Mouse (Mus musculus) liver, embryonic 13.5 days (tissue): ENCODE measurements around the gene 4931409K22Rik. TPM values are rescaled to one million over a fixed set of nuclear protein-coding genes. Genes with fewer than 3 reads are reported as not detected.

ENCODE experiments used
- ATAC-seq: fragments of 200-750 bp; cut with Nextera tagmentation; 2 replicates; pipeline ENCODE4 v1.8.0; 2017; ENCODE audit warnings: low read depth, mild to moderate bottlenecking, moderate number of reproducible peaks, moderate library complexity
- DNase-seq: peaks from one replicate; pipeline ENCODE4 v3.0.0; 2022
- H3K27ac ChIP-seq: fragments of 300-500 bp; sonication (generic); 2 replicates; pipeline ENCODE4 v1.5.1; 2015; ENCODE audit warnings: moderate library complexity, mild to moderate bottlenecking, inconsistent platforms
- H3K27me3 ChIP-seq: fragments of 300-500 bp; sonication (generic); 2 replicates; pipeline ENCODE4 v1.6.1; 2015; ENCODE audit warnings: mild to moderate bottlenecking, inconsistent platforms
- H3K36me3 ChIP-seq: fragments of 300-500 bp; sonication (generic); 2 replicates; pipeline ENCODE4 v1.6.1; 2015; ENCODE audit warnings: mild to moderate bottlenecking, inconsistent platforms
- H3K4me1 ChIP-seq: fragments of 300-500 bp; sonication (generic); replicated peaks from 2 replicates; pipeline ENCODE4 v1.6.1; 2015; ENCODE audit warnings: inconsistent platforms
- H3K4me2 ChIP-seq: fragments of 300-500 bp; sonication (generic); 2 replicates; pipeline ENCODE4 v1.6.1; 2015; ENCODE audit warnings: inconsistent platforms, mild to moderate bottlenecking, moderate library complexity
- H3K4me3 ChIP-seq: fragments of 300-500 bp; sonication (generic); replicated peaks from 2 replicates; pipeline ENCODE4 v1.5.1; 2015; ENCODE audit warnings: mild to moderate bottlenecking, inconsistent platforms
- H3K9ac ChIP-seq: fragments of 300-500 bp; sonication (generic); 2 replicates; pipeline ENCODE4 v1.6.1; 2015; ENCODE audit warnings: mild to moderate bottlenecking, inconsistent platforms
- H3K9me3 ChIP-seq: fragments of 300-500 bp; sonication (generic); replicated peaks from 2 replicates; pipeline ENCODE4 v1.6.1; 2016; ENCODE audit warnings: inconsistent platforms
- WGBS: fragments of 180-500 bp; shearing (Covaris S2); methylation state at CpG from one replicate; pipeline ENCODE4 v1.1.7; 2015; ENCODE audit not compliant: insufficient replicate concordance; 5-methylcytosine and 5-hydroxymethylcytosine counted together
- polyA plus RNA-seq: library from polyadenylated mRNA; unstranded; fragments of >200 nt; fragmentation: Nextera tagmentation; extraction: Ambion mirVana; gene quantifications from 2 replicates; pipeline ENCODE4 v1.2.1, GENCODE M21; 2015

4931409K22Rik gene
- polyA plus RNA-seq: not detected in 2 replicates

DNA sequence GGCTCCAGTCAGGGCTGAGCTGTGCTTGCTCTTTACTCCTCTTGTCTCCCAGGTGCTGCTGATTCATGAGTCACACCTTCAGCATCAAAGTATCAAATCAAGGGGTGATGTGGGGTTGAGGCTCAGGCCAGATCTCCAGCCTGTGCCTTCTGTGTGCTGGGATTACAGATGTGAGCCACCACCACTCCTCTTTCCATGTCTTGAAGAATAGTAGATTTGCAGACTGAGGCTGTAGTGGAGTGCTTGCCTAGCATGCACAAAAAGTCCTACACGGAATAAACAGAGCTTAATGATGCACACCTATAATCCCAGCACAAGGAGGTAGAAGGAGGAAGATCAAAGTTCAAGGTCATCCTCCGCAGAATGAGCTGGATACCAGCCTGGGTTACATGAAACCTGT, at the start of gene 4931409K22Rik:
4931409K22Rik (minus strand) TSS at position 101 of the 400 bp plus-strand sequence.
- Histone ChIP-seq H3K4me2 (no peak within 1 kb of the TSS), H3K27ac (no peak within 1 kb of the TSS), H3K9ac (no peak within 1 kb of the TSS), H3K36me3 (no peaks in the 10 kb centered on the region), H3K27me3 (peaks cover 26% of the 10 kb centered on the region), H3K9me3 (no peaks in the 10 kb centered on the region), H3K4me3 (no peak within 1 kb of the TSS), H3K4me1 (no peaks in the 10 kb centered on the region)
- 45% methylated on average over 2 of the region's 2 CpGs for WGBS
- ATAC-seq (no peak), DNase-seq (no peak)

DNA sequence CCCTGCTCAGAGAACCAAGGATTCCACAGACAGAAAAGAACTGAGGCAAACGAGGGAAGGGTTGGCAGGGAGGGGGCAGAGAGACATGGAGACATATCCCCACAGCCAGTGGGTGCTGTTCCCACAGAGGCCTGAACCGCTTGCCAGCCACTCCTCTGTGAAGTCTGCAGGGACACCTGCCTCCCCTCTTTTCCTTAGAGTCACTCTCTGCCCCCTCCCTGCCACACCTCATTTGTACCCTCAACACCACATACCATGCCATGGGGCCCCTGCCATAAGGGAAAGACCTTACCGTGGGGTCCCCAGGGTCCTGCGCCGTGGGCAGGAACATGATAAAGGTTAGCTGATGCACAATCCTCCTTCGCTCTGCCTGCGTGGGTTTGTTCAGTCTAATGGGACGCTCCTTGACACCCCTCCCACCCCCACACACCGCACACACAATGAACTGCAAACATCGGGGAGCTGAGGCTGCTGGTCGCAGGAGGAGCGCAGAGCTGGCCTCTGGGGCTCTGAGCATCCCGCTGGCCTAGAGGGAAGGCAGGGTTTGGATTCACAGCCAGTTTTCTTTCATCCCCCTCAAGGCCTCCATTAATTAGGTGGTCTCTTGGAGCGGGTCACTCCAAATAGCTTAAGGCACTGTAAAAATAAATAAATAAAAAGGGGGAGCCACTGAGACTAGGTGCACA, 49.5 kb upstream of the 4931409K22Rik start:
- no peak for DNase-seq
- 46% methylated on average over 14 of the region's 14 CpGs for WGBS
- H3K27ac ChIP-seq: no peak overlapping the region
- H3K4me1 ChIP-seq: peaks cover 38% of the 10 kb centered on the region
- H3K9me3 ChIP-seq: no peaks in the 10 kb centered on the region
- no peak overlapping the region for H3K4me2 ChIP-seq
- peaks cover 89% of the 10 kb centered on the region for H3K27me3 ChIP-seq
- no peak overlapping the region for H3K9ac ChIP-seq
- H3K4me3 ChIP-seq: no peak overlapping the region
- no peak for ATAC-seq
- H3K36me3 ChIP-seq: no peaks in the 10 kb centered on the region

DNA sequence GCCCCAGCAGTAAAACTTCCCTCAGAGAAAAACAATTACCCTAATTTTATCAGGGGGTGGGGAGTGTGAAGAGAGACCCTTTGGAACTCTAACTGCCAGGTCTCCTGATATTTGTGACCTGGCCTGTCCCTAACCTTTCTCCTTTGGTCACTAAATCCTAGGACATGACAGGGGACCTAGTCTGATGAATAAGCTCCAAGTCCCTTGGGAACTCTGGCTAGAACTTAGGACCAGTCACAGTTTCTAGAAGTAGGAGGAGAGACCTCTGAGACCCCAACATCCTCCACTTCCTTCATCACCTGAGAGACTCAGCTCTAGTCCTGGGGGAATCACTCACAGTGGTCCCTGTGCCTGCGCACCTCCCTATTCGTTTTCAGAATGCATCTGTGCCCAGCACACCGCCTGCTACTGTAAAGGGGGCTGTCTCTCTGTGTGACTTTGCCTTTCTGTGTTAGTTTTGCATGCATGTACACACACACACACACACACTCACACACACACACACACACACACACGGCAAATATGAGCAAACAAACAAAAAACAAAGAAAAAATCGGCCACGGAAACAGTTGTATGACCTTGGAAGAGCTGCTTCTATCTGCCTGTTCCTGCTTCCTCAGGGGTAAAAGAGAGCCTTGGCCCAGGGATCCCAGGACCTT, 48.8 kb upstream of the 4931409K22Rik start:
- peak overlapping the region; percentile 52 for H3K4me2 ChIP-seq
- peak overlapping the region; percentile 22; the same call in 1 of the 2 replicates for H3K9ac ChIP-seq
- peaks cover 96% of the 10 kb centered on the region for H3K27me3 ChIP-seq
- WGBS: 28% methylated on average over 6 of the region's 6 CpGs
- peak overlapping the region; percentile 49 for H3K4me3 ChIP-seq
- no peak overlapping the region for H3K27ac ChIP-seq
- H3K36me3 ChIP-seq: no peaks in the 10 kb centered on the region
- DNase-seq (no peak), ATAC-seq (no peak)
- H3K9me3 ChIP-seq: no peaks in the 10 kb centered on the region
- H3K4me1 ChIP-seq: peaks cover 38% of the 10 kb centered on the region

DNA sequence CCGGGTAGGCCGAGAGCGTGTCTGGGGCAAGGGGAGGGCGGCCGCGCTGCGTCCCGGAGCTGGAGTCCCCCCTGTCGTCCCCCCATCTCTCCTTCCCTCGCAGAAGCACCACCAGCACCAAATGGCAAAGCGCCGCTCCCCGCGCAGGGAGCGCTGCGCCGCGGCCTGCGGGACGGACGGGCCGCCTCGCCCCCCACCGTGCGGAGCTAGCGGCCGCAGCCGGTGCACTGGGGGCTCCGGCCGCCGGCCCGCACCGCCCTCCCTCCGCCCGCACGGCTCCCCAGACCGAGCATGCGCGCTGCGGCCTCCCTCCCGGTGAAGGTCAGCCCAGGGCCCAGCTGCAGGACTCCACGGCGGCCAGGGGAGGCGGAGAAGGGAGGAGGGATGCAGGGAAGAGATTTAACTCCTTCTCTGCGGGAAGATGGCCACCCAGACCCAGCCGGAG, 48.1 kb upstream of the 4931409K22Rik start:
- no peaks in the 10 kb centered on the region for H3K9me3 ChIP-seq
- peak overlapping the region; percentile 38 for H3K9ac ChIP-seq
- ATAC-seq (peak; percentile 48), DNase-seq (no peak)
- WGBS: 2% methylated on average over 46 of the region's 46 CpGs
- H3K4me2 ChIP-seq: peak overlapping the region; percentile 52
- H3K4me3 ChIP-seq: peak overlapping the region; percentile 49
- no peaks in the 10 kb centered on the region for H3K36me3 ChIP-seq
- H3K27ac ChIP-seq: peak overlapping the region; percentile 29; the same call in 1 of the 2 replicates
- H3K27me3 ChIP-seq: peaks cover 100% of the 10 kb centered on the region
- H3K4me1 ChIP-seq: peaks cover 38% of the 10 kb centered on the region

DNA sequence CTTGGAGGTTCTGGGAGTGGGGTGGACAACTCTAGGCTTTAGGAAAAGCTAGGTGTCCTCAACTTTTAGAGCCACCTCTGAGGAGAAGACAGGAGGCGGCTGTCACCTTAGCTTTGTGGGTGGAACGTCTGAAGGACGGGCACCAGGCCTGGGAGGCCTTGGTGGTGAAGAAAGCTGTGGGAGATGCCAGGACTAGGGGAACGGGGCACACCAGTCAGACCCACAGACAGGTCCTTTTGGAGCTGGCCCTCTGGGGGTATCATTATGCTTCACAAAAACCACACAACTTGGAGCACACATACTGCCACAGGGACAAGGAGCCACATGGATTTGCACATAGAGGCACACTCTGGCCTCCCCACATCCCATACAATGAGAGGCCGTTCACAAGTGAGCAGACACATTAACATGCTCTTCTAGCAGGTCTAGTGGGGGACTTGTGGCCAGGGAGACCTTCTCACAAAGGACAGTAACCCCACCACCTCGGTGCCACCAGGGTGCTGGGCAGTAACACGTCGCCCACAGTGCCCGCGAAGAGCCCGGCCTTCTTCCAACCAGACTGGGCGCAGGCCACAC, 47.6 kb upstream of the 4931409K22Rik start:
- 28% methylated on average over 12 of the region's 12 CpGs for WGBS
- no peaks in the 10 kb centered on the region for H3K36me3 ChIP-seq
- H3K4me1 ChIP-seq: peaks cover 38% of the 10 kb centered on the region
- H3K9me3 ChIP-seq: no peaks in the 10 kb centered on the region
- peak overlapping the region; percentile 49 for H3K4me3 ChIP-seq
- peaks cover 100% of the 10 kb centered on the region for H3K27me3 ChIP-seq
- DNase-seq (no peak), ATAC-seq (no peak)
- peak overlapping the region; percentile 29; the same call in 1 of the 2 replicates for H3K27ac ChIP-seq
- H3K4me2 ChIP-seq: peak overlapping the region; percentile 52
- peak overlapping the region; percentile 38 for H3K9ac ChIP-seq

DNA sequence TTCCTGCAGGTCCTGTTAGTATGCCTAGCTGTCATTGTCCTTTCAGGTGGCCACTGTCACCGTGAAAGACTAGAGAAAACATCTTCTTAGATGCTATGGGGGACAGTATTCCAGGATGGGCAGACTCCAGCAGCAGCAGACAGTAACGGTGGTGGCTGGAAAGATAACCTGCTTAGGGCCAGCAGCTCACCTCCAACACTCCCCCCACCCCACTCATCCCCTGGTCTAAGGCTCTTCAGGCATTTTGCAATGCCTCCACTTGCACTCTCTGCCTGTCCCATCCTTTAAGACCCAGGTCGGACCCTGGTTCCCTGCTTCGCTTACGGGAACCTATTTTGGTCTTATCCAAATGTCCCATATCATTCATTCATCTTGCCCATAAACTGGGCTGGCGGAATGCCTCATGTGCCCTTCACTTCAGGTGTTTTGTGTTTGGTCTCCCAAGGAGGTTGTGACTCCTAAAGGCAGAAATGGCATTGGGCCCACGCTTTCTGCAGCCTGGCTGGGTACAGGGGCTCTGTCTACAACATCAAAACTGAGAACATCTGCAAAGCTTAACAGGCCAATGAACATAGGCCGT, 46.9 kb upstream of the 4931409K22Rik start:
- no peak for DNase-seq
- H3K9me3 ChIP-seq: no peaks in the 10 kb centered on the region
- no peak for ATAC-seq
- H3K4me1 ChIP-seq: peaks cover 44% of the 10 kb centered on the region
- H3K27me3 ChIP-seq: peaks cover 100% of the 10 kb centered on the region
- no peaks in the 10 kb centered on the region for H3K36me3 ChIP-seq
- H3K4me2 ChIP-seq: 0 out of 2 replicates have a peak overlapping the region, but pooled peaks have one; percentile 63
- H3K9ac ChIP-seq: no peak overlapping the region
- WGBS: 51% methylated on average over 8 of the region's 8 CpGs
- no peak overlapping the region for H3K4me3 ChIP-seq
- H3K27ac ChIP-seq: no peak overlapping the region

DNA sequence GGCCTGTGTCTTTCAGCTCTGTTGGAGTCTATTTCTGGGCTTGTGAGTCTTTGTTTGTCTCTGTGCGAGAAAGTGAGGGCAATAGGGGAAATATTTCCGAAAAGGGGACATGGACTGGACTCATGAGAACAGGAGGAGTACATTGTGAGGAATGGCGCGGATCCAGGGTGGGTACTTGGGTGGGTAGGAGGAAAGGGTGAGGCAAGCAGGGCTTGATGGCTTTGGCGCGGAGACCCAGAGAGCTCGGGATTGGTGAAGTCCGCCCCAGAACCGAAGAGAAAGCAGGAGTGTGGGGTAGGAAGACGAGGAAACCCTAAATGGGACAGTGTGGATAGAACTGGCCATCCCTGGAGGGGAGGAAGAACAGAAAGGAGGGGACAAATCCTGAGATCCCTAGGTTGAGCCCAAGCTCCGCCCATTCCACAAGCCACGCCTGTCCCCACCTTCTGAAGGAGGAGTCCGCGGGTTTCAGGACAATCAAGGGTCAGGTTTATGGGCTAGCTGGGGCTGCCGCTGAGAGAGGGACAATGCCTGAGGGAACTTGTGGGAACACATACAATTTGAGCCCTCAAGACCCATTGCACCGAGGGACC, 46.2 kb upstream of the 4931409K22Rik start:
- ATAC-seq (peak; percentile 43), DNase-seq (no peak)
- H3K4me1 ChIP-seq: peaks cover 49% of the 10 kb centered on the region
- H3K4me3 ChIP-seq: peak overlapping the region; percentile 49
- H3K27ac ChIP-seq: peak overlapping the region; percentile 63; the same call in 1 of the 2 replicates
- 0 out of 2 replicates have a peak overlapping the region, but pooled peaks have one; percentile 50 for H3K9ac ChIP-seq
- no peaks in the 10 kb centered on the region for H3K36me3 ChIP-seq
- H3K27me3 ChIP-seq: peaks cover 100% of the 10 kb centered on the region
- H3K4me2 ChIP-seq: peak overlapping the region; percentile 63
- H3K9me3 ChIP-seq: no peaks in the 10 kb centered on the region
- WGBS: 5% methylated on average over 16 of the region's 16 CpGs

DNA sequence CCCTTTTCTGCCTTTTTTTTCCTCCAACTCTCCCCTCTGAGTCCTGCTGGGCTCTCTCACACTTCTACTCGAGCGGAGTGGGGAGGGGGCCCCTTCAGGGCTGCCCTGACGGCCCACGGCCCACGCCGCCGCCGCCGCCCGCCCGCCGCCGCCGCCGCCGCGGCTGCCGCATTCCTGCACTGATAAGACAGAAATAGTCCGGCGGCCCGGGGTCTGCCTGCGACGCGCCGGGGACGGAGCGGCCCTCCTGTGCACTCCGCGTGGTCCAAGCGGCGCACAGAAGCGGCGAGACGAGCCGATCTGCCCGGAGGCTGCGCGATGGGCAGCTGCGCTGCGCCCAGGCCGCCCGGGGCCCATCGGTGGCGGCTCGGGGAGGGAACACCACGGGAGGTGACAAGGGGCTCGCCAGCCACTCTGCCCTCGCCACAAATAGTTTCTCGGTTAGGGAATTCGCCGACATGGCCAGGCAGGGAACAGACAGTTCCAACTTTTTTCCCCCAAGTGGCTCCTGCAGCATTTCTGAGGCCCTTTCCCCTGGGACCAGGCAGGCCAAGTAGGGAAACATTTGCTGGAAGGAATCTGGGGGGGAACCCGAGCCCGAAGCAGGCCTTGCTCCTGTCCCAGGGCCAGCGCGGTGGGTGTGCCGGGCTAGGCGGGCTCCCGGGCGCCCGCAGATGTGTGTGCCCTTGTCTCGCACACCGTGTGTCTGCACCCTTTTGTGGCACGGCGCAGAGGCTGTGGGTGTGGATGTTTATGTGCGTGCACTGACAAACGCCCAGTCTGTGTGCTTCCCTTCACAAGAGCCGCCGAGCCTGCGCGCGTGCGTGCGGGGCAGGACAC, 45.5 kb upstream of the 4931409K22Rik start:
- H3K27me3 ChIP-seq: peaks cover 97% of the 10 kb centered on the region
- peaks cover 49% of the 10 kb centered on the region for H3K4me1 ChIP-seq
- DNase-seq: no peak
- H3K36me3 ChIP-seq: no peaks in the 10 kb centered on the region
- H3K4me2 ChIP-seq: peak overlapping the region; percentile 63
- peak overlapping the region; percentile 49 for H3K4me3 ChIP-seq
- WGBS: under 1% methylated on average over 73 of the region's 73 CpGs
- ATAC-seq: no peak
- peak overlapping the region; percentile 63 for H3K27ac ChIP-seq
- no peaks in the 10 kb centered on the region for H3K9me3 ChIP-seq
- H3K9ac ChIP-seq: peak overlapping the region; percentile 50

DNA sequence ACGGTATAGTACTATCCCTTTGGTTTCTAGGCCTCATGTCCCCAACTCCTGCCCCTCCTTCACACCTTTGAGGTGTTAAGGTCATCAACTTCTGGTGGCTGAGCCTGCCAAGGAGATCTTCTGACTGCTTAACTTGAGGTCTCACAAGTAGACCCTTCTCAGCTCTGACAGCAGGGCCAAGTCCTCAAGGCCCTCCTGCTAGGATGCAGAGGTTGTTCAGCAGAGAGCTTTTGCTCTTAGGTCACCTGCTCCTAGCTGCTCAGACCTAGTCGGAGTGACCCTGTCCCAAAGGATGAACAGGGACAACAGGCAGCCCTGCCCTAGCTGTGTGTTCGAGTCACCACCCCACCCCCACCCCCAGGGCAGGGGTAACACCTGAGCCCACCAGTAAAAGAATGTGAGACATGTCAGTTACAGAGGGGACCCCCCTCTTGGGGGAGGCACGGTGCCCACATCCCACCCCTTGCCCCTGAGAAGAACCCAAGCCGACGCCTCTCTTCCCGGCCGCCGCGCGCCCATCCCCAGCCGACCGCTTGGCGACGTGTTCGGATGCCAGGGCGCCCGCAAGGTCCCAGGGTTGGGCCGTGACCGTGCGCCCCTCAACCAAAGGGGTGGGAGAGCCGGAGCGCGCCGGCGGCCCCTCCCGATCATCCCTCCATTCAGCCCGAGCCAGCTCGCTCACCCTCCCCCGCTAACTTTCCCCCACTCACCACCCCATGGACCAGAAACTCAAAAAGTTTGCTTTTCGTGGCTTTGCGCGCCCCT, 44.6 kb upstream of the 4931409K22Rik start:
- Histone ChIP-seq H3K4me3 (peak overlapping the region; percentile 49), H3K27ac (no peak overlapping the region), H3K9ac (peak overlapping the region; percentile 50; the same call in 1 of the 2 replicates), H3K4me2 (peak overlapping the region; percentile 63), H3K9me3 (no peaks in the 10 kb centered on the region), H3K4me1 (peaks cover 52% of the 10 kb centered on the region), H3K36me3 (no peaks in the 10 kb centered on the region), H3K27me3 (peaks cover 97% of the 10 kb centered on the region)
- DNase-seq (no peak), ATAC-seq (no peak)
- WGBS: 2% methylated on average over 33 of the region's 33 CpGs

DNA sequence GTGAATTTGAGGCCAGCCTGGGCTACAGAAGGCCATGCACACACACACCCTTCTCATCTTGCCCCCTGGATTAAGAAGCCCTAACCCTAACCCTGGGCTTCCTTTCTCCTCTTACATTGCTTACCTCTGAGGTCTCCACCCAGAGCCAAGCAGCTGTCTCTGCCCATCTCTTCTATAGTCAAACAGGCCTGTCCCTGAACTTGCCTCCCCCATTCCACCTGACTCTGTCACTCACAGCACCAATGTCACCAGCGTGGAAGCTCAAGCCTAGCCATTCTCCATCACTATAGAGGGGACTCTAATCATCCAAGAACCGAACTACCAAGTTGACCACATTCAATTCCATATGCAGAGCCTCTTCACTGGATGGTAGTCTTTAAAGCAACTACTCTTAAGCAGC, 43.6 kb upstream of the 4931409K22Rik start:
- no peaks in the 10 kb centered on the region for H3K36me3 ChIP-seq
- no peak overlapping the region for H3K9ac ChIP-seq
- 48% methylated on average over 2 of the region's 2 CpGs for WGBS
- peaks cover 92% of the 10 kb centered on the region for H3K27me3 ChIP-seq
- H3K4me1 ChIP-seq: peaks cover 44% of the 10 kb centered on the region
- ATAC-seq: no peak
- H3K4me3 ChIP-seq: no peak overlapping the region
- no peak overlapping the region for H3K4me2 ChIP-seq
- DNase-seq: no peak
- H3K9me3 ChIP-seq: no peaks in the 10 kb centered on the region
- H3K27ac ChIP-seq: no peak overlapping the region
